15 mouse cellular contexts compared by ENCODE assay signal in genomic region chr8:34275977-34276660, GRCm38 (mm10).
DNase-seq lines count a peak whose midpoint lies in the region; ATAC-seq lines count a peak whose summit lies in the region.
"Had no signal": no experiment of that assay in that cellular context is flagged by ENCODE, and none has a peak within 500 bp of the region (broad histone marks: within the 10 kb centered on the region; RNA-seq: fewer than 3 reads in every experiment).

No protein-coding gene starts in this region.

- no peak overlapping the region for H3K4me3 ChIP-seq in kidney, embryonic 15.5 days (replicated peaks)
- H3K4me3 ChIP-seq: hindbrain, embryonic 12.5 days; liver, embryonic 12.5 days had no signal

- H3K27me3 ChIP-seq in kidney, embryonic 15.5 days = no peaks in the 10 kb centered on the region
- H3K27me3 ChIP-seq: hindbrain, embryonic 12.5 days; liver, embryonic 12.5 days had no signal

- WGBS in kidney, embryonic 15.5 days = 65% methylated on average over 7 of the region's 7 CpGs

- peak; percentile 52 for ATAC-seq in activated CD4-positive, CD25-positive, alpha-beta regulatory T cell, adult 4 months
- ATAC-seq in kidney, embryonic 15.5 days (replicated peaks; ENCODE audit: low FRiP score) = no peak
- ATAC-seq: liver, embryonic 12.5 days; lung, postnatal 0 days had no signal

- H3K27ac ChIP-seq in kidney, embryonic 15.5 days = no peak overlapping the region
- H3K27ac ChIP-seq: hindbrain, embryonic 12.5 days; liver, embryonic 12.5 days had no signal

- H3K4me1 ChIP-seq in kidney, embryonic 15.5 days = no peaks in the 10 kb centered on the region
- H3K4me1 ChIP-seq: hindbrain, embryonic 12.5 days; liver, embryonic 12.5 days had no signal

- no peak overlapping the region for H3K4me2 ChIP-seq in kidney, embryonic 15.5 days
- H3K4me2 ChIP-seq: hindbrain, embryonic 12.5 days; liver, embryonic 12.5 days had no signal

- no peak overlapping the region for H3K9ac ChIP-seq in kidney, embryonic 15.5 days
- H3K9ac ChIP-seq: hindbrain, embryonic 12.5 days; liver, embryonic 12.5 days had no signal

- peak; percentile 62 to 83 for DNase-seq in adrenal gland, adult (ENCODE audit: inconsistent age in 2 of 2, low spot score in 1 of 2)
- DNase-seq in adrenal gland, postnatal 4 days (ENCODE audit: low spot score in 2 of 2) = no peak
- peak; percentile 77 for DNase-seq in 416B (ENCODE audit: low read depth)
- peak; percentile 54 for DNase-seq in fibroblast of lung, adult 2 months (ENCODE audit: low read depth)
- no peak for DNase-seq in thymus, postnatal 4 days
- no peak for DNase-seq in cerebellum, adult 11-12 months
- DNase-seq: cerebellum, adult 8-10 months; gastrocnemius, postnatal 14 days; kidney, adult 18-20 months; thymus, postnatal 25 days had no signal

- H3K9me3 ChIP-seq in kidney, embryonic 15.5 days (replicated peaks) = no peaks in the 10 kb centered on the region
- H3K9me3 ChIP-seq: hindbrain, embryonic 12.5 days; liver, embryonic 12.5 days had no signal

- H3K36me3 ChIP-seq in kidney, embryonic 15.5 days = no peaks in the 10 kb centered on the region
- H3K36me3 ChIP-seq: hindbrain, embryonic 12.5 days; liver, embryonic 12.5 days had no signal

Comparison
In these comparisons a context has a peak if more than half of its experiments do, and no peak if none do; other contexts are left out.
1. DNase-seq: peak in adrenal gland, adult (2 of 2), 416B (single experiment) and fibroblast of lung, adult 2 months (single experiment); none in adrenal gland, postnatal 4 days (0 of 2), thymus, postnatal 4 days (single experiment) and cerebellum, adult 11-12 months (single experiment).